Mouse (Mus musculus) heart, adult 8-10 months (tissue): ENCODE measurements around the gene Esx1. TPM values are rescaled to one million over a fixed set of nuclear protein-coding genes. Genes with fewer than 3 reads are reported as not detected.
A peak's percentile ranks its signal among the peaks of the same experiment; 100 is the strongest.

Source experiments
- DNase-seq: peaks from one replicate; pipeline ENCODE4 v3.0.0; 2022; ENCODE audit warnings: low spot score
- total RNA-seq, 4 experiments: library from RNA; stranded (reverse); gene quantifications; 2 replicates each; pipeline ENCODE4 v1.2.4; 2022

Esx1 gene
- not detected for total RNA-seq

GRCm38 (mm10) chrX:137121718-137122117, at the start of gene Esx1:
Esx1 (minus strand) TSS chrX:137122083.
- no peak for DNase-seq

GRCm38 (mm10) chrX:137170021-137170420, 48.1 kb upstream of the Esx1 start:
- no peak for DNase-seq

DNA sequence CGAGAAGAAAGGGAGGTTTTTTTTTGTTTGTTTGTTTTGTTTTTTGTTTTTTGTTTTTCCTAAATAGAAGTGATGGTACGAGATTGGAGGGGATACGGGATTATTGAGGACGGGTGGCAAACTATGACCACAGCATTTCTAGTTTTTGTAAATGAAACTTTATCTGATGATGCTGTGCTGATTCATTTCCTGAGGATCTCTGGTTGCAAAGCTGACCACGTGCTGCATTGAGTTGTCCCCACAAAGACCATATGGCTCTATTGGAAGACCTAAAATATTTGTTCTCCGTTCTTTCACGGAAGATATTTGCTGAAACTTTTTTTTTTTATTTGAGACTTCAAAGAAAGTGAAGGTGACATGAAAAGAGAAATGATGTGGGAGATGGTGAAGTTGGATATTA, 45.8 kb upstream of the Esx1 start:
- no peak for DNase-seq

DNA sequence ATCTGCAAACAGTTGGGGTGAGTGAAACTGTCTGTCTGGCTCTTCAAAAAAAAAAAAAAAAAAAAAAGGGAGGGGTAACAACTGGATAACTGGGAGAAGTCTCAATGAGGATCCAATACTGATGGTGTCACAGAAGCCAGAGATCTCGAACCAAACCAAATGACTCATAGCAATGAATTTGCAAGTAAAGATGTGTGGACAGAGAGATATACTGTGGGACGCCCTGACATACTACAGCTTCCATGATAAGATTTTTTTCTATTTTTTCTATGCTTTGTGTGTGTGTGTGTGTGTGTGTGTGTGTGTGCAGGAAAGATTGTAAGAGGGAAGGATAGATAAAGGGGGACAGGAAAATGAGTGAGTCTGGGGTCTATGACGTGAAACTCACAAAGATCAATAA, 43.7 kb upstream of the Esx1 start:
- no peak for DNase-seq

DNA sequence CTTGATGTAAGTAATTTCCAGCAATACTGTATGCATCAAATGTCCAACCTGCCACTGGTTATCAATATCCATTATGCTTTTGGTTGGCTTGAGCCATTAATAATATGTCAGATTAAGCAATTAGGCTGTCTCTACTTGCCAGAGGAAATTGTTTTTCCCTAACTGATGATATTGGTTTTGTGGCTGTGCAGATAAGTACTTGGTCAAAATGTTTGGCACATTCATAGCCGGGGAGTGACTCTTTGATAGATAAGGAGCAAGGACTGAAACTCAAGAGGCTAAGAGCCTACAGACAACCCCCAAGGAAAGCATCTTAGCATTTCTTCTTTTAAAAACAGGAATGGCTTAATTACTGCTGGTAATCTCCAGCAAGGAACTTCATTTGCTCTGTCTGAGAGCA, 40.8 kb upstream of the Esx1 start:
- no peak for DNase-seq

GRCm38 (mm10) chrX:137160971-137161370, 39.1 kb upstream of the Esx1 start:
- DNase-seq = no peak

GRCm38 (mm10) chrX:137149050-137149449, 27.2 kb upstream of the Esx1 start:
- DNase-seq = no peak

DNA sequence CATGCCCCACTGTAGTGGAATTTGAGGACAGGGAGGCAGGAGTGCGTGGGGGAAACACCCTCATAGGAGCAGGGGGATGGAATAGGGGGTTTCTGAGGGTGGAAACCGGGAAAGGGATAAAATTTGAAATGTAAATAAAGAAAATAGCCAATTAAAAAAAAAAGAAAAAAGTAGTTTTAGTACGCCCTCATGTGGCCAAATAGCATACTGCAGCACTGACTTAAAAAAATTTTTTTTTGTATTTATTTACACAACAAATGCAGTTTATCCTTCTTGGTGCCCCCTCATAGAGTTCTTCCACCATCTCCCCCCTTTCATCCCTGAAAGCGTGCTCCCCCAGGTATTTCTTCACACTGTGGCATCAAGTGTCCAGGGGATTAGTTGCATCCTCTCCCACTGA, 22.8 kb upstream of the Esx1 start:
- DNase-seq = no peak

DNA sequence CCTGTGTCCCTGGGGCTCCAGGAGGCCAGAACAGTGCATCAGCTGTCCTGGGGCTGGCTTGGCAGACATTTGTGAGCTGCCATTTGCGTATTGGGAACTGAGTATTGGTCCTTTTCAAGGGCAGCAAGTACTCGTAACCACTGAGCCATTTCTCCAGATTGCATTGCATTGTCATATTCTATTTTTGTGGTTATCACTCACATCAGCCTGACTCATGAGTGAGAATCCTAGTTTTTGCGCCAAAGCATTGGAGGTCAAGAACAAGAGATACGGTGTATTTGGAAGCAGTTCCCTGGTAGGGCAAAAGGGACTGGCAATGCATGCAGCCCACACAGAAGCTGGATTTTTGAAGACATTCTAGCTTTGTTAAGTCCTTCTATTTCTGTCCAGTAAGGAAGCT, 21.8 kb upstream of the Esx1 start:
- no peak for DNase-seq

DNA sequence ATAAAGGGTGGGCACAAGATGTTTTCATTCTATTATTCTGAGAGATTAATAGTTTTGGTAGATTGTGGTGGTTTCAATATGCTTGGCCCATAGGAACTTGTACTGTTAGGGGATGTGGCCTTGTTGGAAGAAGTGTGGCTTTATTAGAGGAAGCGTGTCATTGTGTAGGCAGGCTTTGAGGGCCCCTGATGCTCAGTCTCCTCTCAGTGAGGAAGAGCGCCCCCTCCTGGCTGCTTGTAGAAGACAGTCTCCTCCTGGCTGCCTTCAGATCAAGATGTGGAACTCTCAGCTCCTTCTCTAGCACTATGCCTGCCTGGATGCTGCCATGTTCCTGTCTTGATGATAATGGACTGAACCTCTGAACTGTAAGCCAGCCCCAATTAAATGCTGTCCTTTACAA, 20.7 kb upstream of the Esx1 start:
- DNase-seq = no peak

DNA sequence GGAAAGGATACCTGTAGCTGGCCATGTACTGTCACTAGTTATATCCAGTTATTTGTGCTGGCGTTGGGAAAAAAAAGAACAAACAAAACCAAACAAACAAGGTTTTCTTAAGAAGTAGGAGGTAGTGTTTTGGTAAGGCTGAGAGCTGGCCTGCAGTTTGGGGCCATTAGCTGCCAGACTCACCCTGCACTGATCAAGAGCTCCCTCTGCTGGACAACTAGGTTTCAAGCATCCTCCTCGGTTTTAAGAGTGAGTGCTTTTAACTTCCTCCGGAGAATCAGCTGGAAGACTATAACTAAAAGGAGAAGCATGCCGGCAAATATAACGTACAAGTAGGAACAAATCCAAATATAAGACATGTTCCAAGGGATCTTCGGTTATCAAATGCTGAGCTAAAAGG, 19.8 kb upstream of the Esx1 start:
- DNase-seq = peak; percentile 42

- no peak for DNase-seq
Observed at GRCm38 (mm10) chrX:137127542-137127941, 5.7 kb upstream of the Esx1 start.

GRCm38 (mm10) chrX:137119675-137120423, 2.0 kb downstream of the Esx1 start:
- DNase-seq = no peak

DNA sequence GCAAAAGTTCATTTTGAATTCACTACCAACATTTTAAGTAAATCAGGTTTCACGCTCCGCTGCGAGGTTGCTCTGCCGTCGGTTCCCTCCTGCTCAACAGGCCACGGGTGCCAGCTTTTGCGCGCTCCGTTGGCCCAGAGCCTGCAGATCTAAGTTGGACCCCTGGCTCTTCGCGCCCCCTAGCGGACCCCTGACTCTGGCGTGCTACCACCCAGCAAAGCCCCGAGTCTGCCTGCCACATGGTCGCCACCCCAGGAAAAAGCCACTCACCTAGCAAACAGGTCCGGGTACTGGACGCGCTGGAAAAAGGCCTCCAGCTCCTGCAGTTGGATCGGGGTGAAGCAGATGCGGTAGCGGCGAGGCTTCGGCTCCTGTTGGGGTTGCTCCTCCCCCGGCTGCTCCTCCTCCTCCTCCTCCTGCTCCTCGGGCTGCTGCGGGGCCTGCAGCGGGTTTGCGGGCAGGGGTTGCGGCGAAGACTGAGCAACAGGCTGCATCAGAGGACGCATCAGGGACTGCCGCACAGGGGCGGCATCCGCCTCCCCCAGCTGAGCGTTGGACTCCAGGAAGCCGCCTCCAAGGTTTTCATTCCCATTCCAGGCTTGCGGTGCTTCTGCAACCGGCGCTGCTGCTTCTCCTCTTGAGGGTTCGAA, 3.7 kb downstream of the Esx1 start:
- DNase-seq = no peak

DNA sequence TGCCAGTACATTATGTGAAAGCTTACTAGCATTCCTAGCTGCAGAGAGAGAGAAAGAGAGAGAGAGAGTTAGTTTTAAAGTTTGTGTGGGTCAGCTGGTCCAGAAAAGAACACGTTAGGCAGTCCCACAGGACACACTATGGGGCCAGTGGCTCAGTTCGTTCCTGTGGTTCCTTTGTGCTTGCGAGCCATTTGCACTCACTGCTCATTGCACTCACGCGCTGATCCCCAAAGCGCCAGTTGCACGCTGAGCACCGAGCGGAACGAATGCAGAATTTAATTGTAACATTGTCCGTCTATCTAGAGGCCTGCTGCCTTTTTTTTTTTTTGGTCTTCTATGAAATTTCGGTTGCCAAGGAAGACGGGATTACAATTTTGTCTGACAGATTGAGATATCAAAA, 15.4 kb downstream of the Esx1 start:
- no peak for DNase-seq

DNA sequence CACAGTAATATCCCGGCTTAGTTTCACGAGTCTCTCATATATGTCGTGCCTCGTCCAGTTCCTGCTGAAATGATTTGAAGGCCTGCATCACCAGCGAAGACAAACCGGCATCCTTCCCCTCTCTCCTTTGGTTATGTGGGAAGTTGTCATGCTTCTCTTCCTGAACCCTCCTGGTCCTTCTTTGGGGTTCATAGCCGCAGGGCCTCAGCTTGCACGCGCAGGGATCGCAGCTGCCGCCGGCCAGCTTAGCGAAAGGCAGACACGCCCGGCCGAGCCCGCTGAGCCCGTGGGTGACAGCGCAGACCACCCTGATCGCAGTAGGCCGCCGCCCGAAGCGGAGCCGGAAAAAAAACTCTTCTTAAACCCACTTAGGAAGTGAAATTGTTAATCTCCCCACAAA, 17.4 kb downstream of the Esx1 start:
- no peak for DNase-seq

Other genes starting within 250 kb of the Esx1 start
- gene H2bfm, start 194.8 kb downstream of the Esx1 start, total RNA-seq = not detected
- gene Tmsb15b2, start 146.6 kb downstream of the Esx1 start, total RNA-seq = 1 to 10 TPM in 2 of 4 experiments, under 1 TPM in 1, not detected in 1; 0.90 to 1.6 (median 1.4) TPM
- gene Tmsb15l, start 145.2 kb downstream of the Esx1 start, total RNA-seq = not detected
- not detected for gene Tmsb15b1, start 145.2 kb downstream of the Esx1 start, total RNA-seq
- under 1 TPM in 3 of 4 experiments, not detected in 1; 0.12 to 0.29 (median 0.13) TPM for gene Zcchc18, start 128.9 kb downstream of the Esx1 start, total RNA-seq
- gene Slc25a53, start 83.8 kb downstream of the Esx1 start, total RNA-seq = 1 to 10 TPM; 1.8 to 4.0 (median 2.7) TPM
- 1 to 10 TPM; 3.5 to 5.5 (median 4.2) TPM for gene Fam199x, start 72.5 kb downstream of the Esx1 start, total RNA-seq